24 mouse cellular contexts compared by ENCODE assay signal in genomic region chr16:57357011-57357410, GRCm38 (mm10). TPM values are rescaled to one million over a fixed set of nuclear protein-coding genes. Genes with fewer than 3 reads are reported as not detected.
DNase-seq lines count a peak whose midpoint lies in the region; ATAC-seq and TF ChIP-seq lines count a peak whose summit lies in the region.
"Had no signal": no experiment of that assay in that cellular context is flagged by ENCODE, and none has a peak within 500 bp of the region (broad histone marks: within the 10 kb centered on the region; RNA-seq: fewer than 3 reads in every experiment).

No protein-coding gene starts in this region.

- no peak for TF ChIP-seq POLR2A in myocyte (IDR thresholded peaks at IDR 0.05; ENCODE audit: insufficient read length, low read depth)

- no peaks in the 10 kb centered on the region for H3K27me3 ChIP-seq in heart, embryonic 13.5 days (replicated peaks)
- no peaks in the 10 kb centered on the region for H3K27me3 ChIP-seq in myocyte (ENCODE audit: control insufficient read depth, insufficient read depth, insufficient read length)
- H3K27me3 ChIP-seq: CH12.LX had no signal

- no peak overlapping the region for H3K4me3 ChIP-seq in heart, embryonic 13.5 days
- no peak overlapping the region for H3K4me3 ChIP-seq in myocyte
- H3K4me3 ChIP-seq: forebrain, embryonic 10.5 days; hindbrain, embryonic 10.5 days; midbrain, embryonic 10.5 days had no signal

- no peak overlapping the region for H3K9ac ChIP-seq in heart, embryonic 13.5 days
- H3K9ac ChIP-seq: forebrain, postnatal 0 days; lung, embryonic 14.5 days had no signal

- peak; percentile 95 for DNase-seq in heart, adult 11 months
- no peak for DNase-seq in heart, adult 8-10 months (ENCODE audit: low spot score)
- peak; percentile 61 for DNase-seq in gastrocnemius, postnatal 14 days
- DNase-seq in lung, postnatal 10 days, result no peak
- no peak for DNase-seq in kidney, postnatal 4 days
- DNase-seq: adrenal gland, postnatal 25 days; cerebellum, adult 18-20 months; cerebellum, postnatal 25 days; embryo, embryonic 11 days; forebrain, postnatal 0 days; kidney, adult 11 months; layer of hippocampus, postnatal 36 days; lung, embryonic 14.5 days; lung, postnatal 4 days; retina, postnatal 1 day; right cerebral cortex, postnatal 4 days had no signal

- H3K36me3 ChIP-seq in heart, embryonic 13.5 days, result no peaks in the 10 kb centered on the region
- H3K36me3 ChIP-seq in myocyte (ENCODE audit: control insufficient read depth, insufficient read depth), result no peaks in the 10 kb centered on the region
- H3K36me3 ChIP-seq: forebrain, embryonic 10.5 days; hindbrain, embryonic 10.5 days; midbrain, embryonic 10.5 days had no signal

- no peaks in the 10 kb centered on the region for H3K79me2 ChIP-seq in myocyte (ENCODE audit: control insufficient read depth, insufficient read depth)

- WGBS in heart, embryonic 13.5 days, result 35% methylated on average over 6 of the region's 6 CpGs

- H3ac ChIP-seq in myocyte (ENCODE audit: control insufficient read depth, insufficient read length), result no peak overlapping the region

- peak overlapping the region; percentile 37 for H3K4me2 ChIP-seq in heart, embryonic 13.5 days
- no peak overlapping the region for H3K4me2 ChIP-seq in myocyte (ENCODE audit: low read depth)
- H3K4me2 ChIP-seq: lung, embryonic 14.5 days had no signal

- H3K9me3 ChIP-seq in heart, embryonic 13.5 days, result no peaks in the 10 kb centered on the region
- H3K9me3 ChIP-seq: forebrain, embryonic 10.5 days; hindbrain, embryonic 10.5 days; midbrain, embryonic 10.5 days had no signal

- intact Hi-C loops in gastrocnemius, postnatal 14 days (cut with DNase I; ENCODE audit: low total_unique reads), result no loop called here

- H3K27ac ChIP-seq in heart, embryonic 13.5 days (replicated peaks), result peak overlapping the region; percentile 73
- H3K27ac ChIP-seq: forebrain, embryonic 10.5 days; hindbrain, embryonic 10.5 days; kidney, postnatal 0 days; midbrain, embryonic 10.5 days; stomach, postnatal 0 days had no signal

- H3K4me1 ChIP-seq in heart, embryonic 13.5 days, result peaks cover 47% of the 10 kb centered on the region

- no peak for ATAC-seq in heart, embryonic 13.5 days (ENCODE audit: extremely low read depth, insufficient number of reproducible peaks, low FRiP score, low TSS enrichment)
- ATAC-seq: forebrain, postnatal 0 days had no signal

TF ChIP-seq in myocyte, 11 proteins besides CTCF, POLR2A, EP300 and RAD21:
- TF ChIP-seq TCF3 (IDR thresholded peaks at IDR 0.05; ENCODE audit: insufficient read length, low read depth), result peak; percentile 74
- peak in 2 of 3 experiments; percentile 75 to 92 for TF ChIP-seq MYOD1 (IDR thresholded peaks at IDR 0.05; ENCODE audit: control insufficient read depth in 1 of 3, insufficient read length in 2 of 3, low read depth in 2 of 3)
- no peak for TF ChIP-seq USF1 (IDR thresholded peaks at IDR 0.05; ENCODE audit: low read depth)
- no peak for TF ChIP-seq MAX (IDR thresholded peaks at IDR 0.05; ENCODE audit: low read depth)
- no peak for TF ChIP-seq CEBPB (IDR thresholded peaks at IDR 0.05; ENCODE audit: insufficient read depth, poor library complexity, severe bottlenecking)
- no peak for TF ChIP-seq REST (IDR thresholded peaks at IDR 0.05; ENCODE audit: insufficient read depth, insufficient read length)
- TF ChIP-seq TCF12 (IDR thresholded peaks at IDR 0.05; ENCODE audit: insufficient read depth, poor library complexity, severe bottlenecking), result peak; percentile 84
- no peak for TF ChIP-seq E2F4 (IDR thresholded peaks at IDR 0.05; ENCODE audit: insufficient read depth)
- peak; percentile 71 to 94 (median 87) for TF ChIP-seq MYOG (IDR thresholded peaks at IDR 0.05; ENCODE audit: control insufficient read depth in 1 of 3, insufficient read depth in 1 of 3, insufficient read length in 2 of 3, low read depth in 2 of 3)
- TF ChIP-seq POLR2AphosphoS2 (IDR thresholded peaks at IDR 0.05; ENCODE audit: insufficient read length, low read depth), result no peak
- TF ChIP-seq SRF (IDR thresholded peaks at IDR 0.05; ENCODE audit: control insufficient read depth, insufficient read length, low read depth), result no peak

RNA-seq across cellular contexts. Expression of gene Filip1l, which starts 4.1 kb away (rescaled TPM):
- 10 to 100 TPM; 25.5 to 36.2 (median 31.4) TPM for total RNA-seq in heart, adult 8-10 months (2022)
- total RNA-seq in gastrocnemius, postnatal 14 days (2021), result 10 to 100 TPM; 44.5 to 46.5 TPM
- polyA plus RNA-seq in heart, embryonic 13.5 days (2015; fragmentation: Nextera tagmentation; extraction: Ambion mirVana), result 19.3 and 21.0 TPM in 2 replicates
- 12.1 TPM for polyA plus RNA-seq in myocyte (2012; fragmentation: generic; extraction: Trizol)

Comparison
In these comparisons a context has a peak if more than half of its experiments do, and no peak if none do; other contexts are left out.
1. DNase-seq: peak in heart, adult 11 months (single experiment) and gastrocnemius, postnatal 14 days (single experiment); none in heart, adult 8-10 months (single experiment), lung, postnatal 10 days (single experiment) and kidney, postnatal 4 days (0 of 2).